Mouse (Mus musculus): ENCODE data around the gene Olfr1358.

Gene Olfr1358

DNA sequence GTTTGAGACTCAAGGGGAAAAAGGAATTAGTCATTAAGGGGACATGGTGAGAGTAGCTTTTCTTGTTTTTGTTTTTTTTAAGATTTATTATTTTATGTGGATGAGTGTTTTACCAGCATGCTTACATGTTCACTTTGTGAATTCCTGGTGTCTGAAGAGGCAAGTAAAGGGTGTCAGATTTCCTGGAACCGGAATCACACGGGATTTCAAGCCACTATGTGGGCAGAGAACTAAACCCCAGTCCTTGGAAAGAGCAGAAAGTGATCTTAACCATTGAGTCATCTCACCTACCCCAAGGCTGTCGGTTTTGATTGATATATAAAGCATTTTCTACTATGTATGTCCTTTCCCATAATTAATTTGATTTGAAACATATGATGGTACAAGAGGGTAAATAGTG is 52.5 kb downstream of the Olfr1358 start:
- no peak for DNase-seq (ENCODE audit: extremely low spot score)
